Mouse (Mus musculus): ENCODE data around the gene Cdh20.

- TF ChIP-seq POLR2A (IDR thresholded peaks at IDR 0.05; ENCODE audit: control insufficient read depth in 1 of 2, insufficient read depth in 1 of 2, low read depth in 1 of 2, low read length in 2 of 2, poor library complexity in 1 of 2) = no peak
- no peak for TF ChIP-seq NELFE (IDR thresholded peaks at IDR 0.05; ENCODE audit: low read depth, low read length)
- TF ChIP-seq SMC3 (IDR thresholded peaks at IDR 0.05; ENCODE audit: low read depth, low read length) = no peak
- TF ChIP-seq KAT2A (conservative IDR thresholded peaks at IDR 0.05; ENCODE audit: low read depth, low read length) = no peak
- TF ChIP-seq BHLHE40 (IDR thresholded peaks at IDR 0.05; ENCODE audit: borderline replicate concordance, low read depth, low read length) = no peak
- TF ChIP-seq ZC3H11A (IDR thresholded peaks at IDR 0.05; ENCODE audit: low read depth, low read length) = no peak
These were observed 229.5 kb downstream of the Cdh20 start for GRCm38 (mm10) chr1:104997814-104998213.

Data from MEL (cell line).